8 mouse cellular contexts compared by ENCODE assay signal in genomic region chr5:113221147-113221865, GRCm38 (mm10). TPM values are rescaled to one million over a fixed set of nuclear protein-coding genes. Genes with fewer than 3 reads are reported as not detected.
A peak's percentile ranks its signal among the peaks of the same experiment; 100 is the strongest.
DNase-seq lines count a peak whose midpoint lies in the region; ATAC-seq lines count a peak whose summit lies in the region.

Gene 2900026A02Rik (minus strand): TSS chr5:113221236.

- no peaks in the 10 kb centered on the region for H3K27me3 ChIP-seq in forebrain, embryonic 16.5 days (replicated peaks; ENCODE audit: control insufficient read depth, insufficient read depth, low read length)
- H3K27me3 ChIP-seq in neural tube, embryonic 14.5 days (ENCODE audit: control insufficient read depth, insufficient read depth, low read length): 0 out of 2 replicates have a peak, but pooled peaks cover 6% of the 10 kb centered on the region

- WGBS in forebrain, embryonic 16.5 days: 12% methylated on average over 31 of the region's 62 CpGs
- WGBS in neural tube, embryonic 14.5 days: 14% methylated on average over 30 of the region's 62 CpGs

- H3K9me3 ChIP-seq in forebrain, embryonic 16.5 days (ENCODE audit: control insufficient read depth, low read length): no peaks in the 10 kb centered on the region
- no peaks in the 10 kb centered on the region for H3K9me3 ChIP-seq in neural tube, embryonic 14.5 days (ENCODE audit: control insufficient read depth, low read length)

- peak; percentile 78 for DNase-seq in ES-CJ7 (ENCODE audit: low read depth, low spot score)
- DNase-seq in c-Kit-positive CD71-positive TER-119-positive erythroid progenitor cells, embryonic 14.5 days (ENCODE audit: low spot score): peak; percentile 11
- peak; percentile 67 for DNase-seq in heart, postnatal 25 days (ENCODE audit: low spot score)
- peak; percentile 46 to 75 for DNase-seq in layer of hippocampus, adult 18-20 months (ENCODE audit: low spot score in 2 of 2)
- DNase-seq in lung, adult 18-20 months: peak; percentile 66 to 76
- peak; percentile 61 for DNase-seq in thymus, postnatal 14 days

- ATAC-seq in forebrain, embryonic 16.5 days: peak; percentile 37
- ATAC-seq in neural tube, embryonic 14.5 days (ENCODE audit: low read depth): peak; percentile 25; the same call in 1 of the 2 replicates

- H3K4me3 ChIP-seq in forebrain, embryonic 16.5 days (replicated peaks; ENCODE audit: low read length): peak within 1 kb of the TSS; percentile 62
- peak within 1 kb of the TSS; percentile 54 for H3K4me3 ChIP-seq in neural tube, embryonic 14.5 days (ENCODE audit: low read depth, low read length)

- no peaks in the 10 kb centered on the region for H3K36me3 ChIP-seq in forebrain, embryonic 16.5 days (ENCODE audit: control insufficient read depth, insufficient read depth)
- no peaks in the 10 kb centered on the region for H3K36me3 ChIP-seq in neural tube, embryonic 14.5 days (ENCODE audit: control insufficient read depth, insufficient read depth, low read length)

- intact Hi-C loops in heart, postnatal 25 days (cut with DNase I): loop anchor here (1.0 kb wide), 1 partner anchor 41 kb away; no protein-coding TSS in a partner anchor

- peaks cover 17% of the 10 kb centered on the region for H3K4me1 ChIP-seq in forebrain, embryonic 16.5 days (replicated peaks; ENCODE audit: control insufficient read depth, insufficient read depth, low read length)
- peaks cover 9% of the 10 kb centered on the region for H3K4me1 ChIP-seq in neural tube, embryonic 14.5 days (ENCODE audit: control insufficient read depth, insufficient read depth, low read length)

- peak within 1 kb of the TSS; percentile 95 for H3K4me2 ChIP-seq in forebrain, embryonic 16.5 days (ENCODE audit: low read length)
- peak within 1 kb of the TSS; percentile 85 for H3K4me2 ChIP-seq in neural tube, embryonic 14.5 days (ENCODE audit: low read depth, low read length)

- peak within 1 kb of the TSS; percentile 54 for H3K9ac ChIP-seq in forebrain, embryonic 16.5 days (replicated peaks; ENCODE audit: low read depth, low read length)
- peak within 1 kb of the TSS; percentile 44 for H3K9ac ChIP-seq in neural tube, embryonic 14.5 days (replicated peaks; ENCODE audit: low read depth, low read length)

- H3K27ac ChIP-seq in forebrain, embryonic 16.5 days (ENCODE audit: low read length): no peak within 1 kb of the TSS
- H3K27ac ChIP-seq in neural tube, embryonic 14.5 days (ENCODE audit: low read depth, low read length): no peak within 1 kb of the TSS

RNA-seq across cellular contexts. Expression of gene 2900026A02Rik, which starts in this region (rescaled TPM):
- polyA plus RNA-seq in forebrain, embryonic 16.5 days (2015; fragmentation: Nextera tagmentation; extraction: Ambion mirVana): 4.6 and 5.0 TPM in 2 replicates
- total RNA-seq in heart, postnatal 25 days (2021): 10 to 100 TPM; 21.3 to 26.1 TPM
- 10 to 100 TPM; 59.4 to 67.8 TPM for total RNA-seq in layer of hippocampus, adult 18-20 months (2021)
- 2.1 and 2.5 TPM in 2 replicates for polyA plus RNA-seq in neural tube, embryonic 14.5 days (2014; fragmentation: Nextera tagmentation; extraction: Ambion mirVana)

Comparison
In these comparisons a context has a peak if more than half of its experiments do, and no peak if none do; other contexts are left out.
1. DNase-seq: peak in every context shown above with its lines; median percentile 78 in ES-CJ7; 71 in lung, adult 18-20 months; 67 in heart, postnatal 25 days; 61 in thymus, postnatal 14 days; 60 in layer of hippocampus, adult 18-20 months; 11 in c-Kit-positive CD71-positive TER-119-positive erythroid progenitor cells, embryonic 14.5 days.